Mouse (Mus musculus): Measurements from ENCODE around the gene Arf6.
"Not testable (repeated sequence)": the region's sequence is repeated elsewhere in the genome, so short reads cannot be mapped to it uniquely, and the experiment has no call there.

The Arf6 gene

GRCm38 (mm10) chr12:69371854-69372671 lies at the start of gene Arf6, which contains the start of gene Gm9887:
TSS of gene Arf6 (plus strand) at chr12:69372150.
TSS of gene Gm9887 (minus strand) at chr12:69372458.
- peak; percentile 98 for DNase-seq (ENCODE audit: extremely low spot score)

GRCm38 (mm10) chr12:69331187-69331586 lies 40.8 kb upstream of the Arf6 start:
- DNase-seq (ENCODE audit: extremely low spot score), result no peak

GRCm38 (mm10) chr12:69332147-69332546 lies 39.8 kb upstream of the Arf6 start:
- DNase-seq (ENCODE audit: extremely low spot score), result no peak

GRCm38 (mm10) chr12:69333547-69333946 lies 38.4 kb upstream of the Arf6 start:
- DNase-seq (ENCODE audit: extremely low spot score), result no peak

GRCm38 (mm10) chr12:69349928-69350327 lies 22.0 kb upstream of the Arf6 start:
- DNase-seq (ENCODE audit: extremely low spot score), result no peak

- no peak for DNase-seq (ENCODE audit: extremely low spot score)
Observed at GRCm38 (mm10) chr12:69351685-69352084, 20.3 kb upstream of the Arf6 start.

- DNase-seq (ENCODE audit: extremely low spot score), result peak; percentile 90
Observed at GRCm38 (mm10) chr12:69356546-69357299, 15.2 kb upstream of the Arf6 start, which contains the start of gene Nemf. TSS of gene Nemf (minus strand) at chr12:69357165.

GRCm38 (mm10) chr12:69357300-69357646 lies 14.7 kb upstream of the Arf6 start:
- no peak for DNase-seq (ENCODE audit: extremely low spot score)

- peak; percentile 81 for DNase-seq (ENCODE audit: extremely low spot score)
Observed at GRCm38 (mm10) chr12:69360655-69360996, 11.3 kb upstream of the Arf6 start.

GRCm38 (mm10) chr12:69360997-69361899 lies 10.7 kb upstream of the Arf6 start:
- DNase-seq (ENCODE audit: extremely low spot score), result peak; percentile 100

GRCm38 (mm10) chr12:69361919-69362318 lies 10.0 kb upstream of the Arf6 start:
- DNase-seq (ENCODE audit: extremely low spot score), result no peak

GRCm38 (mm10) chr12:69362388-69362787 lies 9.6 kb upstream of the Arf6 start:
- peak; percentile 19 for DNase-seq (ENCODE audit: extremely low spot score)

GRCm38 (mm10) chr12:69363110-69363509 lies 8.8 kb upstream of the Arf6 start:
- DNase-seq (ENCODE audit: extremely low spot score), result not testable (repeated sequence)

- peak; percentile 78 for DNase-seq (ENCODE audit: extremely low spot score)
Observed at GRCm38 (mm10) chr12:69363899-69364762, 7.8 kb upstream of the Arf6 start.

- no peak for DNase-seq (ENCODE audit: extremely low spot score)
Observed at GRCm38 (mm10) chr12:69365757-69366156, 6.2 kb upstream of the Arf6 start.

GRCm38 (mm10) chr12:69366424-69366823 lies 5.5 kb upstream of the Arf6 start:
- no peak for DNase-seq (ENCODE audit: extremely low spot score)

- DNase-seq (ENCODE audit: extremely low spot score), result no peak
Observed at GRCm38 (mm10) chr12:69367557-69367956, 4.4 kb upstream of the Arf6 start.

- DNase-seq (ENCODE audit: extremely low spot score), result no peak
Observed at GRCm38 (mm10) chr12:69370936-69371335, 1.0 kb upstream of the Arf6 start.

GRCm38 (mm10) chr12:69371421-69371853 lies 513 bp upstream of the Arf6 start:
- no peak for DNase-seq (ENCODE audit: extremely low spot score)

GRCm38 (mm10) chr12:69372731-69373331 lies 881 bp downstream of the Arf6 start:
- peak; percentile 50 for DNase-seq (ENCODE audit: extremely low spot score)

Measured in embryo, embryonic 9.5 days (tissue).